Mouse (Mus musculus) neural tube, embryonic 15.5 days (tissue): ENCODE measurements around the gene BC107364. TPM values are rescaled to one million over a fixed set of nuclear protein-coding genes. Genes with fewer than 3 reads are reported as not detected.
A peak's percentile ranks its signal among the peaks of the same experiment; 100 is the strongest.
"Not testable (repeated sequence)": the region's sequence is repeated elsewhere in the genome, so short reads cannot be mapped to it uniquely, and the experiment has no call there.

Experiments used
- ATAC-seq: fragments of 200-750 bp; cut with Nextera tagmentation; 2 replicates; pipeline ENCODE4 v1.8.0; 2017; ENCODE audit warnings: mild to moderate bottlenecking, moderate TSS enrichment, moderate library complexity; ENCODE audit not compliant: low FRiP score
- H3K27ac ChIP-seq: fragments of 300-500 bp; sonication (generic); replicated peaks from 2 replicates; pipeline ENCODE4 v1.5.1; 2015; ENCODE audit warnings: mild to moderate bottlenecking, inconsistent platforms
- H3K27me3 ChIP-seq: fragments of 300-500 bp; sonication (generic); replicated peaks from 2 replicates; pipeline ENCODE4 v1.6.1; 2015; ENCODE audit warnings: inconsistent platforms
- H3K36me3 ChIP-seq: fragments of 300-500 bp; sonication (generic); 2 replicates; pipeline ENCODE4 v1.6.1; 2015; ENCODE audit warnings: inconsistent platforms
- H3K4me1 ChIP-seq: fragments of 300-500 bp; sonication (generic); 2 replicates; pipeline ENCODE4 v1.6.1; 2015; ENCODE audit warnings: inconsistent platforms
- H3K4me2 ChIP-seq: fragments of 300-500 bp; sonication (generic); 2 replicates; pipeline ENCODE4 v1.6.1; 2015; ENCODE audit warnings: inconsistent platforms, mild to moderate bottlenecking, moderate library complexity
- H3K4me3 ChIP-seq: fragments of 300-500 bp; sonication (generic); replicated peaks from 2 replicates; pipeline ENCODE4 v1.5.1; 2015; ENCODE audit warnings: mild to moderate bottlenecking, inconsistent platforms
- H3K9ac ChIP-seq: fragments of 300-500 bp; sonication (generic); replicated peaks from 2 replicates; pipeline ENCODE4 v1.6.1; 2015; ENCODE audit warnings: mild to moderate bottlenecking, inconsistent platforms
- H3K9me3 ChIP-seq: fragments of 300-500 bp; sonication (generic); replicated peaks from 2 replicates; pipeline ENCODE4 v1.6.1; 2016; ENCODE audit warnings: inconsistent platforms
- WGBS: fragments of 180-500 bp; shearing (Covaris S2); methylation state at CpG from one replicate; pipeline ENCODE4 v1.1.7; 2015; ENCODE audit warnings: mixed read lengths; 5-methylcytosine and 5-hydroxymethylcytosine counted together
- polyA plus RNA-seq: library from polyadenylated mRNA; unstranded; fragments of >200 nt; fragmentation: Nextera tagmentation; extraction: Ambion mirVana; gene quantifications from 2 replicates; pipeline ENCODE4 v1.2.1, GENCODE M21; 2015

BC107364 gene
- polyA plus RNA-seq, 1 experiment from 2014 or later: not detected

DNA sequence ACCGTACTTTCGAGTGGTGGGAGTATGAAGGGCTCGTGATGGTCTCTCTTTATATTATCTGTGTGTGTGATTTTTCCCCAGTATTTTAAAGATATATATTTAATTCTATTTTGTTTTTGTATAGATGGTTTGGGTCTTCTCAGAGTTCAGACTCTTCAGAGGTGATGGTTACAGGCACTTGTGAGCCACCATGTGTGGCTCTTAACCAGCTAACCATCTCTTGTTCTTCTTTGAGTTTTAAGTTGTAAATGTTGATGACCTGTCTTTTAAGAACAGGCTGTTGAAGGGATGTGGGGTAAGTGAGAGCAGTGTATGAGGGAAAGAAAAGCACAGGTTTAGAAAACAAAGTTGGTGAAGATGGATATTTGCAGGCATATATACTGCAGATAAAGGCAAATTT is 42.8 kb upstream of the BC107364 start:
- 96% methylated on average over 3 of the region's 3 CpGs for WGBS

DNA sequence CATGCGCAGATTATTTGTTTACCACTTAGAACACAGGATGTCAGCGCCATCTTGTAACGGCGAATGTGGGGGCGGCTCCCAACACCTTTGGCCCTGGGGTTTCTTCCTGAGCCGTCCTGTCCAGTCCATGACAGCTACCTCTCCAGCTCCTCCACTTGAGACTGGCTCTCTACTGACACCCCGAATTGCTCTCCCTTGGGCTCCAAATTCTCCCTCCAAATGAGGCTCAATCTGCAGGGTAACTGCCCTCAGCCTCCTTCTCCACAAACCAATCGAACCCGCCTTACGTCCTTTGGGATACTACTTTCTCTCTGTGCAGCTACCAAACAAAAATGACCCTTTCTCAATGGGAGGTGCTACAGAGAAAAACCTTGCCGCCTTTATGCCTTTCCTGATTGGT is 42.4 kb upstream of the BC107364 start:
- H3K27me3 ChIP-seq, H3K4me2 ChIP-seq, H3K4me3 ChIP-seq, ATAC-seq, H3K27ac ChIP-seq, H3K9me3 ChIP-seq, H3K9ac ChIP-seq, H3K36me3 ChIP-seq: not testable (repeated sequence)
- H3K4me1 ChIP-seq: peaks cover 21% of the 10 kb centered on the region
- 100% methylated on average over 7 of the region's 11 CpGs for WGBS

More for the DNA sequence above, 42.8 kb upstream of the BC107364 start:
- no peaks in the 10 kb centered on the region for H3K36me3 ChIP-seq
- no peak overlapping the region for H3K4me3 ChIP-seq
- no peaks in the 10 kb centered on the region for H3K9me3 ChIP-seq
- no peak overlapping the region for H3K9ac ChIP-seq
- ATAC-seq: no peak
- no peaks in the 10 kb centered on the region for H3K27me3 ChIP-seq
- no peak overlapping the region for H3K4me2 ChIP-seq
- H3K27ac ChIP-seq: no peak overlapping the region
- H3K4me1 ChIP-seq: peaks cover 21% of the 10 kb centered on the region

DNA sequence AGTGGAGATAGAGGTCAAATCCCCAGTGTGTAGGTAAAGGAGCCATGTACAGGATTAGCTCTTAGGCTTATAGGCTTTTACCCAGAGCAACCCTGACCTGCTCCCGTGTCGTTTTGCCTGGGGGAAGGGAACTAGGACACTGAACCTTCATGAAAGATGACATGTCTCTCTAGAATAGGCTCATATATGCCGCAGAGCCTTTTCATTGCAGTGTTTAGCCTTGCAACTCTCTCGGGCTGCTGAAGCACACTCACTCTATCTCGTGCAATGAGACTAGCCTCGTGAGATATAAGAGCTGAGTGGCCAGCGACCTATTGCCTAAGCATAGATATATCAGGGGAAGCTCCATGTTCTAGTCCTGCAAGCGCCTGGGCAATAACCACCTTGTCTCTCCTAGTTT is 37.5 kb upstream of the BC107364 start:
- 32% methylated on average over 5 of the region's 8 CpGs for WGBS

DNA sequence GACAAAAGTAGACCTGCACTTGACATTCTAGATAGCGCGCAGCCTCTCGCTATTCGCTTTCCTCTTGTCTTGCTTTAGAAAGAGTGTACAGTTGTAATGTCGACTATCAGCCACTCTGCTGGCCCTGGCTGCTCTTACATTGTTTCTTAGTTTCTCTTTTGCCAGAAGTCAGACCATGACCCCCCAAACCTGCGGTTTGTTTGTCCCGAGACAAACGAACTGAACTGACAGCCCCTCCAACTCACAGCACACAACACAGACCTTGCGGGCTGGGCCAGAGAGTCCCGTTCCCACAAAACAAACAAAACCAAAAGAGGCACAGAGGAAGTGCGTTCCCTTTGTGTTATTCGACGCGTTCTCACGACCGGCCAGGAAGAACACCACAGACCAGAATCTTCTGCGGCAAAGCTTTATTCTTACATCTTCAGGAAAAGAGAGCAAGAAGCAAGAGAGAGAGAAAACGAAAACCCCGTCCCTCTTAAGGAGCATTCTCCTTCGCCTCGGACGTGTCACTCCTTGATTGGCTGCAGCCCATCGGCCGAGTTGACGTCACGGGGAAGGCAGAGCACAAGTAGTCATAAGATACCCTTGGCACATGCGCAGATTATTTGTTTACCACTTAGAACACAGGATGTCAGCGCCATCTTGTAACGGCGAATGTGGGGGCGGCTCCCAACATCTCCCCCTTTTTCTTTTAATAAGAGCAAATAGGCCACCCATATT is 37.0 kb upstream of the BC107364 start:
- not testable (repeated sequence) for H3K36me3 ChIP-seq
- peak overlapping the region; percentile 84 for H3K27ac ChIP-seq

More for the DNA sequence above, 37.5 kb upstream of the BC107364 start:
- not testable (repeated sequence) for ATAC-seq, H3K4me3 ChIP-seq, H3K4me2 ChIP-seq, H3K27me3 ChIP-seq, H3K9me3 ChIP-seq, H3K36me3 ChIP-seq, H3K9ac ChIP-seq
- H3K27ac ChIP-seq: peak overlapping the region; percentile 84
- peaks cover 10% of the 10 kb centered on the region; the same call in 1 of the 2 replicates for H3K4me1 ChIP-seq

DNA sequence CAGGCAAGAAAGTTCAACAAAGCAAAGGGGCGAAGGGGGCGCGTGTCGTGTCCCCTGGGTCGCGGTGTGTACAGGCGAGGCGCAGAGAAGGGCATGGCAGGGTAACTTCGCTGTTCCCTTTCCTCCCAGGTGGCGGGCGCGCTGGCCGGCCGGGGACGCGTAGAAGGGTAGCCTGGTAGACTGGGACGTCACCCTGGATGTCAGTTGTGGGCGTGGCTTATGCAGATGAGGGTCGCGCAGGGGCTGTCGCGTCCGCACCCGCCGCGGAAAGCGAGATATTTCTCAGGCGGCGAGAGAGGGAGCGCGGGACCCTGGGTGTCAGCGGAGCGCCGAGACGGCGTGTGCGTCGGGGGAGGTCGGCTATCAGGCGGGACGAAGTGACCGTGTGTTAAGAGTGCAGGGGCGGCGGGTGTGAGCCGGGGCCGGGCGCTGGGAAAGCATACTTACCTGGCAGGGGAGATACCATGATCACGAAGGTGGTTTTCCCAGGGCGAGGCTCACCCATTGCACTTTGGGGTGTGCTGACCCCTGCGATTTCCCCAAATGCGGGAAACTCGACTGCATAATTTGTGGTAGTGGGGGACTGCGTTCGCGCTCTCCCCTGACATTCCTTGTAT is 36.3 kb upstream of the BC107364 start:
- peak; percentile 87 for ATAC-seq
- H3K27me3 ChIP-seq, H3K9me3 ChIP-seq, H3K36me3 ChIP-seq: not testable (repeated sequence)
- 0% methylated on average over 1 of the region's 55 CpGs for WGBS
- Histone ChIP-seq H3K4me1 (peaks cover 10% of the 10 kb centered on the region; the same call in 1 of the 2 replicates), H3K27ac (peak overlapping the region; percentile 91), H3K9ac (peak overlapping the region; percentile 45), H3K4me2 (peak overlapping the region; percentile 63), H3K4me3 (peak overlapping the region; percentile 36)

More for the DNA sequence above, 37.0 kb upstream of the BC107364 start:
- H3K27me3 ChIP-seq, H3K4me2 ChIP-seq, H3K9ac ChIP-seq, H3K9me3 ChIP-seq: not testable (repeated sequence)
- 0% methylated on average over 9 of the region's 31 CpGs for WGBS
- Histone ChIP-seq H3K4me1 (peaks cover 10% of the 10 kb centered on the region; the same call in 1 of the 2 replicates), H3K4me3 (peak overlapping the region; percentile 24; the same call in 1 of the 2 replicates)
- ATAC-seq: peak; percentile 67

DNA sequence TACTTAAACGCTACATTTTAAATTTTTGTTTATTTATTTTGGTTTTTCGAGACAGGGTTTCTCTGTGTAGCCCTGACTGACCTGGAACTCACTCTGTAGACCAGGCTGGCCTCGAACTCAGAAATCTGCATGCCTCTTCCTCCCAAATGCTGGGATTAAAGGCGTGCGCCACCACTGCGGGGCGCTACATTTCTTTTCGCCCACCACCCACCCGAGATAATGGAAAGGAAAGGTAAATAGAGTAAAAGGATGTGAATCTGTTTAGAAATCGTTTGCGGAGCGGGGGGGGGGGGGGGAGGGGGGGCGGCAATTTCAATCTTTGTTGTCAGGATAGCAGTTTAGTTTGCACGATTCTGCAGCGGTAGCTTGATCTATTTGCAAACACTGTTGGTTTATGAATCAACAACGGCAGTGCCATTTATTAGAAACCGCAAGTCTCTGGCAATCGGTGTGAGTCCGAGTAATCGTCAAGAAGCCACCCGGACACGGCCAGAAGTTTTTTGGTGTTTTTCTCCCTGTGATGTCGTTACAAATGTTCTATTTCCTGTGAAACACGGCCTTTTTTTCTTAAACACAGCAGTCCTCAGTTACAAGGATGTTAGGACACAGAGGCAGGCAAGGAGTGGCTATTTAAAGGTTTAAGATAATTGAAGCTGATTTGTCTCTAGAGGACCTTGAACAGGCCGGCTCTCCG is 35.6 kb upstream of the BC107364 start:
- H3K9me3 ChIP-seq: no peaks in the 10 kb centered on the region
- 5% methylated on average over 25 of the region's 26 CpGs for WGBS
- no peak for ATAC-seq
- peak overlapping the region; percentile 45 for H3K9ac ChIP-seq
- peaks cover 10% of the 10 kb centered on the region; the same call in 1 of the 2 replicates for H3K27me3 ChIP-seq
- H3K4me1 ChIP-seq: peaks cover 10% of the 10 kb centered on the region; the same call in 1 of the 2 replicates
- peak overlapping the region; percentile 36 for H3K4me3 ChIP-seq
- H3K27ac ChIP-seq: peak overlapping the region; percentile 91
- H3K4me2 ChIP-seq: peak overlapping the region; percentile 63
- no peaks in the 10 kb centered on the region for H3K36me3 ChIP-seq

DNA sequence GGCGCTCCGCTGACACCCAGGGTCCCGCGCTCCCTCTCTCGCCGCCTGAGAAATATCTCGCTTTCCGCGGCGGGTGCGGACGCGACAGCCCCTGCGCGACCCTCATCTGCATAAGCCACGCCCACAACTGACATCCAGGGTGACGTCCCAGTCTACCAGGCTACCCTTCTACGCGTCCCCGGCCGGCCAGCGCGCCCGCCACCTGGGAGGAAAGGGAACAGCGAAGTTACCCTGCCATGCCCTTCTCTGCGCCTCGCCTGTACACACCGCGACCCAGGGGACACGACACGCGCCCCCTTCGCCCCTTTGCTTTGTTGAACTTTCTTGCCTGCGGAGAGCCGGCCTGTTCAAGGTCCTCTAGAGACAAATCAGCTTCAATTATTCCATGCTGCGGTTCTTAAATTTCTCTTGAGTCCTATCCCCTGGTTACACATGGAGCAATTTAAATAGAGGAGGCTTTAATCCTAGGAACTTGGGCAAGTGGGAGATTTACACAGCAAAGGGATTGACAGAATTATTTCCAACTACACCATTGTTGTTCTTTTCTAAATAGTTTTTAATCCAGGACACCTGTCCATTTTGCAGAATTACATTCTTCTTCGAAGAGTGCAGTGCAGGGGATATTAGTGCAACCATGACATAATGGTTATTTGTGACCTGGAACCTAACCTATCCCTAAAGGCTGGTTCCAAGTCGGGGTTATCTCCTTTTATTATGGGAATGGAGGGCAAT is 34.9 kb upstream of the BC107364 start:
- H3K36me3 ChIP-seq, H3K27me3 ChIP-seq, H3K9me3 ChIP-seq, H3K9ac ChIP-seq: not testable (repeated sequence)
- Histone ChIP-seq H3K27ac (peak overlapping the region; percentile 91; the same call in 1 of the 2 replicates), H3K4me2 (peak overlapping the region; percentile 63), H3K4me1 (peaks cover 10% of the 10 kb centered on the region; the same call in 1 of the 2 replicates), H3K4me3 (peak overlapping the region; percentile 36)
- ATAC-seq: peak; percentile 85
- 8% methylated on average over 9 of the region's 38 CpGs for WGBS

DNA sequence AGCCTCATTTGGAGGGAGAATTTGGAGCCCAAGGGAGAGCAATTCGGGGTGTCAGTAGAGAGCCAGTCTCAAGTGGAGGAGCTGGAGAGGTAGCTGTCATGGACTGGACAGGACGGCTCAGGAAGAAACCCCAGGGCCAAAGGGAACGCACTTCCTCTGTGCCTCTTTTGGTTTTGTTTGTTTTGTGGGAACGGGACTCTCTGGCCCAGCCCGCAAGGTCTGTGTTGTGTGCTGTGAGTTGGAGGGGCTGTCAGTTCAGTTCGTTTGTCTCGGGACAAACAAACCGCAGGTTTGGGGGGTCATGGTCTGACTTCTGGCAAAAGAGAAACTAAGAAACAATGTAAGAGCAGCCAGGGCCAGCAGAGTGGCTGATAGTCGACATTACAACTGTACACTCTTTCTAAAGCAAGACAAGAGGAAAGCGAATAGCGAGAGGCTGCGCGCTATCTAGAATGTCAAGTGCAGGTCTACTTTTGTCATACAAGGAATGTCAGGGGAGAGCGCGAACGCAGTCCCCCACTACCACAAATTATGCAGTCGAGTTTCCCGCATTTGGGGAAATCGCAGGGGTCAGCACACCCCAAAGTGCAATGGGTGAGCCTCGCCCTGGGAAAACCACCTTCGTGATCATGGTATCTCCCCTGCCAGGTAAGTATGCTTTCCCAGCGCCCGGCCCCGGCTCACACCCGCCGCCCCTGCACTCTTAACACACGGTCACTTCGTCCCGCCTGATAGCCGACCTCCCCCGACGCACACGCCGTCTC is 34.1 kb upstream of the BC107364 start:
- H3K27me3 ChIP-seq, H3K4me2 ChIP-seq, H3K9ac ChIP-seq, H3K4me3 ChIP-seq, H3K36me3 ChIP-seq, H3K27ac ChIP-seq, H3K9me3 ChIP-seq: not testable (repeated sequence)
- peaks cover 10% of the 10 kb centered on the region; the same call in 1 of the 2 replicates for H3K4me1 ChIP-seq
- peak; percentile 37 for ATAC-seq
- WGBS: 4% methylated on average over 4 of the region's 34 CpGs

DNA sequence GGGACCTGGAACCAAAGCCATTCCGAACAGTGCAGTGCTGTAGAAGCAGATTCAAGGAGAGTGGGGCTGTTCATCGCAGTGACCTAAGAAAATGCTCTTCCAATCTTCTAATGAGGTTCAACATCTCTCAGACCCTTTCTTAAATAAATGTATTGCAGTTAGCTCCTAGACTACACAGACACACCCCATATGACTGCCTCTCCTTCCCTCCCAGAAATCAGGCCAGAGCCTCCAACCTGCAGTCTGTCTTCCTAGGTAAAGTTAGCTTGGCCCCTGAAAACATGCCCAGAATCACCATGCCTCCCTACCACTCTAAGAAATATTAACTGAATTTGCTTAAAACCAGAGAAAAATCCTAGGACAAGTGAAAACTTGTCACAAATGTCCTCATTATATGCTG is 33.3 kb upstream of the BC107364 start:
- no peak overlapping the region for H3K4me3 ChIP-seq
- no peak overlapping the region for H3K9ac ChIP-seq
- peaks cover 10% of the 10 kb centered on the region; the same call in 1 of the 2 replicates for H3K4me1 ChIP-seq
- no peaks in the 10 kb centered on the region for H3K36me3 ChIP-seq
- H3K27me3 ChIP-seq: peaks cover 10% of the 10 kb centered on the region; the same call in 1 of the 2 replicates
- no peak overlapping the region for H3K27ac ChIP-seq
- WGBS: 83% methylated on average over 2 of the region's 2 CpGs
- ATAC-seq: no peak
- no peaks in the 10 kb centered on the region for H3K9me3 ChIP-seq
- H3K4me2 ChIP-seq: no peak overlapping the region

DNA sequence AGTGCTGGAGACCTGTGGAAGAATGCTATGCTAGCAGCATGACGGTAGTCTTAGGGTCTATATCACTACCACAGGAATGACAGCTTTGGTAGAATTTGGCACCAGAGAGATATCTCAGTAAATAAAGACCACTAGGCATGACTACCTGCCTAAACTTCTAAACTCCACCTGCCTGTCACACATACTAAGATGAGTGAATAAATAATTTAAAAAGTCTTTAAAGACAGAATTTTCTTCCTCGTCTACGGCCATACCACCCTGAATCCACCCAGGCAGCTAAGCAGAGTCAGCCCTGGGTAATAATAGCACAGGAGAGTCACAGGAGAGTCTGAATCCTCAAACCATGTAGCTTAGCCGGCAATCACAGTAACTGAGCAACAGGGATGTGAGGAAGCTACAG is 32.8 kb upstream of the BC107364 start:
- no peak overlapping the region for H3K9ac ChIP-seq
- H3K36me3 ChIP-seq: no peaks in the 10 kb centered on the region
- H3K27me3 ChIP-seq: peaks cover 10% of the 10 kb centered on the region; the same call in 1 of the 2 replicates
- no peak overlapping the region for H3K4me2 ChIP-seq
- WGBS: 74% methylated on average over 4 of the region's 4 CpGs
- ATAC-seq: no peak
- no peak overlapping the region for H3K4me3 ChIP-seq
- H3K27ac ChIP-seq: no peak overlapping the region
- no peaks in the 10 kb centered on the region for H3K9me3 ChIP-seq
- peaks cover 10% of the 10 kb centered on the region; the same call in 1 of the 2 replicates for H3K4me1 ChIP-seq
